Mouse (Mus musculus) hindbrain, embryonic 15.5 days (tissue): ENCODE results near the gene Gng8. TPM values are rescaled to one million over a fixed set of nuclear protein-coding genes. Genes with fewer than 3 reads are reported as not detected.

Experiments
- ATAC-seq: fragments of 200-750 bp; cut with Nextera tagmentation; 2 replicates; pipeline ENCODE4 v1.8.0; 2017; ENCODE audit warnings: low read depth, moderate number of reproducible peaks, moderate TSS enrichment; ENCODE audit not compliant: low FRiP score
- H3K27ac ChIP-seq: fragments of 300-500 bp; sonication (generic); replicated peaks from 2 replicates; pipeline ENCODE4 v1.5.1; 2015; ENCODE audit warnings: mild to moderate bottlenecking, inconsistent platforms
- H3K27me3 ChIP-seq: fragments of 300-500 bp; sonication (generic); 2 replicates; pipeline ENCODE4 v1.6.1; 2015; ENCODE audit warnings: control low read depth, inconsistent platforms
- H3K36me3 ChIP-seq: fragments of 300-500 bp; sonication (generic); 2 replicates; pipeline ENCODE4 v1.6.1; 2015; ENCODE audit warnings: control low read depth, inconsistent platforms
- H3K4me1 ChIP-seq: fragments of 300-500 bp; sonication (generic); replicated peaks from 2 replicates; pipeline ENCODE4 v1.6.1; 2015; ENCODE audit warnings: control low read depth, inconsistent platforms
- H3K4me2 ChIP-seq: fragments of 300-500 bp; sonication (generic); 2 replicates; pipeline ENCODE4 v1.6.1; 2015; ENCODE audit warnings: moderate library complexity, mild to moderate bottlenecking, inconsistent platforms
- H3K4me3 ChIP-seq: fragments of 300-500 bp; sonication (generic); 2 replicates; pipeline ENCODE4 v1.5.1; 2015; ENCODE audit warnings: mild to moderate bottlenecking, inconsistent platforms
- H3K9ac ChIP-seq: fragments of 300-500 bp; sonication (generic); 2 replicates; pipeline ENCODE4 v1.6.1; 2015; ENCODE audit warnings: inconsistent platforms
- H3K9me3 ChIP-seq: fragments of 300-500 bp; sonication (generic); 2 replicates; pipeline ENCODE4 v1.6.1; 2016; ENCODE audit warnings: control low read depth, inconsistent platforms
- whole genome bisulfite sequencing: fragments of 180-500 bp; shearing (Covaris S2); methylation state at CpG from one replicate; pipeline ENCODE4 v1.1.7; 2015; 5-methylcytosine and 5-hydroxymethylcytosine counted together
- polyA plus RNA-seq: library from polyadenylated mRNA; unstranded; fragments of >200 nt; fragmentation: Nextera tagmentation; extraction: Ambion mirVana; gene quantifications from 2 replicates; pipeline ENCODE4 v1.2.1, GENCODE M21; 2015

Gng8 gene
- polyA plus RNA-seq, 1 experiment from 2014 or later: 1.3 TPM

- H3K27me3 ChIP-seq: no peaks in the 10 kb centered on the region
- H3K4me2 ChIP-seq: no peak overlapping the region
- ATAC-seq: no peak
- H3K9me3 ChIP-seq: no peaks in the 10 kb centered on the region
- no peak overlapping the region for H3K9ac ChIP-seq
- WGBS: 90% methylated on average over 3 of the region's 3 CpGs
- no peak overlapping the region for H3K4me3 ChIP-seq
- no peak overlapping the region for H3K27ac ChIP-seq
- H3K36me3 ChIP-seq: peaks cover 26% of the 10 kb centered on the region
- no peaks in the 10 kb centered on the region for H3K4me1 ChIP-seq
Observed at GRCm38 (mm10) chr7:16911904-16912303, 20.3 kb downstream of the Gng8 start.

DNA sequence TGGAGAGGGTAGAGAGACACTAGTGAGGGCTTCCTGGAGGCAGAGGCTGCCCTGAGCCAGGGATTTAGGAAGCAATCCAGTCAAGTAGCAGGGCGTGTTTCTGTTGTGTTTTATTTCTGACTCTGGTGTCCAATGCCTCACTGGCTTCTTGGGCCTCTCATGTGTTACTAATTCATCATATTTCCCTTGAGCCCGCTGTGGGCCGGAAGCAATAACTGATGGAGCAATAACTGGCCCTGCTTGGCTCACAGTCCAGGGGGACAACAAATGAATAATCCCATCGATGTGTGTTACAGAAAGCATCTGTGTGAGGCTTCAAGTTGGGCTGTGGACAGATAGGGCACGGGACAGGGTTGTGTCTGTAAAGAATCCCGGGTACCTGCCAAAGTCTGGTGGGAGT lies 20.8 kb downstream of the Gng8 start:
- H3K9ac ChIP-seq: no peak overlapping the region
- peaks cover 31% of the 10 kb centered on the region for H3K36me3 ChIP-seq

DNA sequence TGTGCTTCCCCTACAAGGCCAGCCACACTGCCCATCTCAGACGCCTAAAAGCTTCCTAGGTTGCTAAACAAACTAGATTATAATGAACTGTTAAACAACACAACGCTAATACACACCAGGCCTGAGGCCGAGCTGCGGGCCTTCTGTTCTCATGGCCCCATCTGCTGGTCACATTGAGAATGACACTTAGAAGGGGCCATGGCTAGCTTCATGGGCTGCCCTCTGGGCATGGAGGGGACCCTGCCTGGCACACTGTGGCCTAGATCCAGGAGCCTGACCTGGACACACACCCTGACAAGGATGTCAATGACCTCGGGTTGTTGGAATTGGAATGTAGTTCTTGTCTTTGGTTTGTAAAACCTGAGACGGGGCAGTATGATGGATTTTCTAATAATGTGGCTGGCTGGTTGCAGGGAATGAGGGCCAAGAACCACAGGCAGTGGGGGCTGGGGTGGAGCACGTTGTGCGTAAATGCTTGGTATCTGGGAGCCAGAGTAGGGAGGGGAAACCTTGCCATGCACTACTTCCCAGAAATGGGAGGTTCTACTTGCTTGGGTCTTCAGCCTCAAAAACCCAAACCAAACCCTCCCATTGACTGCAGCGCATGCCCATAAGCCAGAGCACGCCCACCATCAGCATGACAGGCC lies 22.3 kb downstream of the Gng8 start:
- H3K4me1 ChIP-seq: peaks cover 19% of the 10 kb centered on the region
- H3K27me3 ChIP-seq: no peaks in the 10 kb centered on the region
- H3K27ac ChIP-seq: 0 out of 2 replicates have a peak overlapping the region, but pooled peaks have one; percentile 19
- no peak overlapping the region for H3K4me2 ChIP-seq
- no peak overlapping the region for H3K9ac ChIP-seq
- peaks cover 47% of the 10 kb centered on the region for H3K36me3 ChIP-seq
- H3K9me3 ChIP-seq: no peaks in the 10 kb centered on the region
- ATAC-seq: peak; percentile 52
- WGBS: 33% methylated on average over 10 of the region's 10 CpGs
- H3K4me3 ChIP-seq: no peak overlapping the region

More for the DNA sequence above, 20.8 kb downstream of the Gng8 start:
- H3K4me2 ChIP-seq: no peak overlapping the region
- H3K9me3 ChIP-seq: no peaks in the 10 kb centered on the region
- 51% methylated on average over 6 of the region's 6 CpGs for WGBS
- no peaks in the 10 kb centered on the region for H3K27me3 ChIP-seq
- H3K4me1 ChIP-seq: 0 out of 2 replicates have a peak, but pooled peaks cover 4% of the 10 kb centered on the region
- no peak for ATAC-seq
- no peak overlapping the region for H3K27ac ChIP-seq
- no peak overlapping the region for H3K4me3 ChIP-seq

GRCm38 (mm10) chr7:16914453-16915343 lies 23.1 kb downstream of the Gng8 start:
- Histone ChIP-seq H3K4me1 (peaks cover 27% of the 10 kb centered on the region), H3K4me2 (no peak overlapping the region), H3K4me3 (no peak overlapping the region), H3K9ac (no peak overlapping the region), H3K9me3 (no peaks in the 10 kb centered on the region), H3K36me3 (peaks cover 48% of the 10 kb centered on the region), H3K27me3 (no peaks in the 10 kb centered on the region), H3K27ac (0 out of 2 replicates have a peak overlapping the region, but pooled peaks have one; percentile 6)
- no peak for ATAC-seq
- WGBS: 84% methylated on average over 18 of the region's 18 CpGs

GRCm38 (mm10) chr7:16915461-16916340 lies 24.1 kb downstream of the Gng8 start:
- H3K4me2 ChIP-seq: no peak overlapping the region
- ATAC-seq: no peak
- H3K4me1 ChIP-seq: peaks cover 37% of the 10 kb centered on the region
- 90% methylated on average over 32 of the region's 32 CpGs for WGBS
- H3K9ac ChIP-seq: no peak overlapping the region
- peaks cover 48% of the 10 kb centered on the region for H3K36me3 ChIP-seq
- no peaks in the 10 kb centered on the region for H3K9me3 ChIP-seq
- H3K27me3 ChIP-seq: no peaks in the 10 kb centered on the region
- no peak overlapping the region for H3K4me3 ChIP-seq
- H3K27ac ChIP-seq: no peak overlapping the region

- no peak overlapping the region for H3K4me2 ChIP-seq
- no peak for ATAC-seq
- peaks cover 48% of the 10 kb centered on the region for H3K36me3 ChIP-seq
- WGBS: 79% methylated on average over 29 of the region's 30 CpGs
- H3K9ac ChIP-seq: no peak overlapping the region
- H3K4me3 ChIP-seq: no peak overlapping the region
- H3K27me3 ChIP-seq: no peaks in the 10 kb centered on the region
- peaks cover 46% of the 10 kb centered on the region for H3K4me1 ChIP-seq
- no peaks in the 10 kb centered on the region for H3K9me3 ChIP-seq
- no peak overlapping the region for H3K27ac ChIP-seq
Observed at GRCm38 (mm10) chr7:16916342-16917265, 25.0 kb downstream of the Gng8 start.

DNA sequence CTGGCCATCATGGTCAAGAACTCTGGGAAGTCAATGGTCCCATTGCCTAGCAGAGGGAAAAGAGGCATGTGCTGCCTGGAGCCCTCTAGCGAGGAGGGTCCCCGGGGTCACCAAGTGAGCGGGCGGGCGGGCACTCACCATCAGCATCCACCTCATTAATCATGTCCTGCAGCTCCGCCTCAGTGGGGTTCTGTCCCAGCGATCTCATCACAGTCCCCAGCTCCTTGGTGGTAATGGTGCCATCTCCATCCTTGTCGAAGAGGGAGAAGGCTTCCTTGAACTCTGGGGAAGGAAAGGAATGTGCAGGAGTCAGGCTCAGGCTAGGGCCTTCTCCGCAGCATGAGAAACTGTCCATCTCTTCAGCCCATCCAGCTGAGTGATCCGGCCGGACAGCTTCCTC lies 25.9 kb downstream of the Gng8 start:
- 59% methylated on average over 11 of the region's 11 CpGs for WGBS
- Histone ChIP-seq H3K4me1 (peaks cover 55% of the 10 kb centered on the region), H3K27me3 (no peaks in the 10 kb centered on the region), H3K9me3 (no peaks in the 10 kb centered on the region), H3K4me2 (no peak overlapping the region), H3K9ac (no peak overlapping the region), H3K4me3 (no peak overlapping the region), H3K27ac (no peak overlapping the region), H3K36me3 (peaks cover 48% of the 10 kb centered on the region)
- ATAC-seq: no peak

- peaks cover 48% of the 10 kb centered on the region for H3K36me3 ChIP-seq
- peak overlapping the region; percentile 22; the same call in 1 of the 2 replicates for H3K27ac ChIP-seq
- no peak overlapping the region for H3K4me2 ChIP-seq
- H3K4me1 ChIP-seq: peaks cover 57% of the 10 kb centered on the region
- ATAC-seq: no peak
- 47% methylated on average over 9 of the region's 9 CpGs for WGBS
- no peaks in the 10 kb centered on the region for H3K9me3 ChIP-seq
- no peak overlapping the region for H3K4me3 ChIP-seq
- H3K27me3 ChIP-seq: no peaks in the 10 kb centered on the region
- H3K9ac ChIP-seq: no peak overlapping the region
Observed at GRCm38 (mm10) chr7:16918014-16918413, 26.4 kb downstream of the Gng8 start.

- ATAC-seq: no peak
- Histone ChIP-seq H3K9ac (no peak overlapping the region), H3K27ac (0 out of 2 replicates have a peak overlapping the region, but pooled peaks have one; percentile 22), H3K4me2 (no peak overlapping the region), H3K9me3 (no peaks in the 10 kb centered on the region), H3K4me1 (peaks cover 57% of the 10 kb centered on the region), H3K4me3 (no peak overlapping the region), H3K36me3 (peaks cover 48% of the 10 kb centered on the region), H3K27me3 (no peaks in the 10 kb centered on the region)
- 76% methylated on average over 3 of the region's 3 CpGs for WGBS
Observed at GRCm38 (mm10) chr7:16918670-16919069, 27.1 kb downstream of the Gng8 start.

DNA sequence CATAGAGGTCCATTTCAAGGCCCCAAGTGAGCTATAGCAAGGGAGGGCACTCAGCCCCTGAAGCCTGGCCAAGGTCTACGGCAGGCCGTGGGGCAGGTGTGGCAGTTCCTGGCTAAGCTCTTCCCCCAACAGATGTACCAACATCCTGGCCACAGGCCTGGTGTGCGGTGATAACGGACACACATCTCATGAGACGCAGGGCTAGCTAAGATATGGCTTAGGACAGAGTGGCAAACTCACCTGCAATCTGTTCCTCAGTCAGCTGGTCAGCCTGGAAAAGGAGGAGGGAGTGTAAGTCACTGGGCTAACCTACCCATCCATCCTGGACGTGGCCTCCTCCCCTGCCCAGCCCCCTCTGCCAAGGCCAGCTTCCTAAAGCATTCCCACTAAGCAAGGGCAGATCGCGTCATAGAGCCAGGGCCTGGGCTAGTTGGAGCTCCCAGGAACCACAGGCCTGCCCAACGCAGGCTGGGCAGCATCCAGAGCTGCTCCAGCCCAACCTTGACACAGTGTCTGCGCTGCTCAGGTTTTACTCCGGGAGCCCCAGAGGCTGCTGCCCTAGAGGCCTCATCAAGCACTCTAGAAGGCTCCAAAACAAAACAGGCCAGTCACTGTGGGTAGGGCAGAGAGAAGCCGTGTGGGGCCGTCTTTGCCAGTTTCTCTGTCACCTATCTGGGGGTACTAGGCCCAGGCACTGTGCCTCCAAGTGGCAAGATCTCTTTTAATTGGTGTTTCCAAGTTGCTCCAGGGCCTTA lies 28.0 kb downstream of the Gng8 start:
- Histone ChIP-seq H3K9ac (peak overlapping the region; percentile 37), H3K4me1 (peaks cover 58% of the 10 kb centered on the region), H3K4me2 (peak overlapping the region; percentile 89), H3K27ac (0 out of 2 replicates have a peak overlapping the region, but pooled peaks have one; percentile 16), H3K4me3 (peak overlapping the region; percentile 88), H3K9me3 (no peaks in the 10 kb centered on the region), H3K27me3 (no peaks in the 10 kb centered on the region), H3K36me3 (peaks cover 43% of the 10 kb centered on the region)
- no peak for ATAC-seq
- WGBS: 76% methylated on average over 13 of the region's 13 CpGs
